Mouse (Mus musculus) frontal cortex, adult 2 months (tissue): ENCODE measurements at regions not wholly inside any gene's neighbourhood (a gene's known extent, or its start where the extent isn't known, plus 50 kb on each side); places are given as distances from the start of the nearest gene placed in this dataset.

Source experiments
- DNase-seq, 2 experiments: peaks; one replicate each; pipeline ENCODE4 v3.0.0; 2022; ENCODE audit warnings: low spot score in 1 of 2; ENCODE audit errors: extremely low spot score in 1 of 2

- no peak for DNase-seq
Measured at GRCm38 (mm10) chr2:72672908-72673901, 197.2 kb downstream of the Cdca7 start.

GRCm38 (mm10) chr2:72674229-72674628 is 198.3 kb downstream of the Cdca7 start:
- no peak for DNase-seq

GRCm38 (mm10) chr2:72674856-72675440 is 199.0 kb downstream of the Cdca7 start:
- no peak for DNase-seq

GRCm38 (mm10) chr2:72677731-72678130 is 201.8 kb downstream of the Cdca7 start:
- DNase-seq, result no peak

- no peak for DNase-seq
Measured at GRCm38 (mm10) chr2:72688031-72688430, 212.1 kb downstream of the Cdca7 start.

GRCm38 (mm10) chr2:72701081-72701480 is 225.1 kb downstream of the Cdca7 start:
- peak in 1 of 2 experiments; percentile 14 for DNase-seq

GRCm38 (mm10) chr2:72703238-72703637 is 227.3 kb downstream of the Cdca7 start:
- DNase-seq, result no peak

GRCm38 (mm10) chr2:72707676-72708659 is 232.0 kb downstream of the Cdca7 start:
- DNase-seq, result no peak

GRCm38 (mm10) chr2:72716931-72717330 is 241.0 kb downstream of the Cdca7 start:
- no peak for DNase-seq

- DNase-seq, result peak in 1 of 2 experiments; percentile 57
Measured at GRCm38 (mm10) chr2:72728699-72729098, 251.5 kb downstream of the Sp3 start.

GRCm38 (mm10) chr2:72733371-72733770 is 246.9 kb downstream of the Sp3 start:
- no peak for DNase-seq

GRCm38 (mm10) chr2:72735035-72735434 is 245.2 kb downstream of the Sp3 start:
- DNase-seq, result no peak

- no peak for DNase-seq
Measured at GRCm38 (mm10) chr2:72736685-72737084, 243.6 kb downstream of the Sp3 start.

GRCm38 (mm10) chr2:72740391-72741361 is 239.6 kb downstream of the Sp3 start:
- no peak for DNase-seq

- DNase-seq, result no peak
Measured at GRCm38 (mm10) chr2:72741746-72742145, 238.5 kb downstream of the Sp3 start.

- DNase-seq, result peak in 1 of 2 experiments; percentile 10
Measured at GRCm38 (mm10) chr2:72743651-72744050, 236.6 kb downstream of the Sp3 start.

GRCm38 (mm10) chr2:72744901-72745300 is 235.3 kb downstream of the Sp3 start:
- no peak for DNase-seq

GRCm38 (mm10) chr2:72746476-72747215 is 233.6 kb downstream of the Sp3 start:
- no peak for DNase-seq

GRCm38 (mm10) chr2:72747299-72747698 is 232.9 kb downstream of the Sp3 start:
- DNase-seq, result no peak
